Mouse (Mus musculus) intestine, embryonic 14.5 days (tissue): Measurements from ENCODE around the gene Irf2bp1. TPM values are rescaled to one million over a fixed set of nuclear protein-coding genes. Genes with fewer than 3 reads are reported as not detected.

ENCODE experiments used
- ATAC-seq: fragments of 200-750 bp; cut with Nextera tagmentation; replicated peaks from 2 replicates; pipeline ENCODE4 v1.8.0; 2017; ENCODE audit warnings: low read depth, moderate number of reproducible peaks, moderate TSS enrichment, moderate library complexity; ENCODE audit not compliant: low FRiP score, low TSS enrichment
- DNase-seq: peaks from one replicate; pipeline ENCODE4 v3.0.0-alpha.2; 2018; ENCODE audit warnings: low spot score
- H3K27ac ChIP-seq: fragments of 300-500 bp; sonication (generic); 2 replicates; pipeline ENCODE4 v1.5.1; 2014; ENCODE audit warnings: low read depth, mild to moderate bottlenecking, control low read depth
- H3K27me3 ChIP-seq: fragments of 300-500 bp; sonication (generic); replicated peaks from 2 replicates; pipeline ENCODE4 v1.6.1; 2014; ENCODE audit warnings: low read length, control low read depth; ENCODE audit not compliant: control insufficient read depth, insufficient read depth
- H3K36me3 ChIP-seq: fragments of 300-500 bp; sonication (generic); 2 replicates; pipeline ENCODE4 v1.6.1; 2014; ENCODE audit warnings: low read length, control low read depth; ENCODE audit not compliant: control insufficient read depth, insufficient read depth
- H3K4me1 ChIP-seq: fragments of 300-500 bp; sonication (generic); replicated peaks from 2 replicates; pipeline ENCODE4 v1.6.1; 2014; ENCODE audit warnings: low read length, control low read depth, mixed read lengths; ENCODE audit not compliant: control insufficient read depth, insufficient read depth
- H3K4me2 ChIP-seq: fragments of 300-500 bp; sonication (generic); 2 replicates; pipeline ENCODE4 v1.6.1; 2014; ENCODE audit warnings: low read length
- H3K4me3 ChIP-seq: fragments of 300-500 bp; sonication (generic); 2 replicates; pipeline ENCODE4 v1.5.1; 2014; ENCODE audit warnings: low read depth, low read length, control low read depth, mixed read lengths
- H3K9ac ChIP-seq: fragments of 300-500 bp; sonication (generic); 2 replicates; pipeline ENCODE4 v1.6.1; 2014; ENCODE audit warnings: mild to moderate bottlenecking, low read length
- H3K9me3 ChIP-seq: fragments of 300-500 bp; sonication (generic); 2 replicates; pipeline ENCODE4 v1.6.1; 2016; ENCODE audit warnings: low read length, control low read depth; ENCODE audit not compliant: control insufficient read depth
- WGBS: fragments of 180-500 bp; shearing (Covaris S2); extraction: QIAGEN DNeasy Blood & Tissue Kit; methylation state at CpG from one replicate; pipeline ENCODE4 v1.1.7; 2014; 5-methylcytosine and 5-hydroxymethylcytosine counted together
- polyA plus RNA-seq: library from polyadenylated mRNA; unstranded; fragments of >200 nt; fragmentation: Nextera tagmentation; extraction: Ambion mirVana; gene quantifications from 2 replicates; pipeline ENCODE4 v1.2.1, GENCODE M21; 2014

Irf2bp1 gene
- polyA plus RNA-seq, 1 experiment from 2014 or later: 29.6 TPM

- peak; percentile 16 for ATAC-seq
These were observed 871 bp upstream of the Irf2bp1 start for GRCm38 (mm10) chr7:19002848-19003498.

GRCm38 (mm10) chr7:19004631-19005079 lies 811 bp downstream of the Irf2bp1 start:
- H3K4me1 ChIP-seq: peaks cover 41% of the 10 kb centered on the region
- H3K9me3 ChIP-seq: no peaks in the 10 kb centered on the region
- H3K27me3 ChIP-seq: no peaks in the 10 kb centered on the region
- H3K4me3 ChIP-seq: peak overlapping the region; percentile 92
- DNase-seq (peak; percentile 69), ATAC-seq (no peak)
- peaks cover 27% of the 10 kb centered on the region for H3K36me3 ChIP-seq
- H3K4me2 ChIP-seq: peak overlapping the region; percentile 97
- H3K9ac ChIP-seq: peak overlapping the region; percentile 80
- peak overlapping the region; percentile 95 for H3K27ac ChIP-seq
- 4% methylated on average over 34 of the region's 34 CpGs for WGBS

More at GRCm38 (mm10) chr7:19002848-19003498, 871 bp upstream of the Irf2bp1 start:
- DNase-seq: peak; percentile 88
- Histone ChIP-seq H3K9me3 (no peaks in the 10 kb centered on the region), H3K4me2 (peak overlapping the region; percentile 68), H3K27me3 (no peaks in the 10 kb centered on the region), H3K9ac (peak overlapping the region; percentile 54), H3K36me3 (peaks cover 27% of the 10 kb centered on the region), H3K4me1 (peaks cover 37% of the 10 kb centered on the region), H3K27ac (peak overlapping the region; percentile 65), H3K4me3 (peak overlapping the region; percentile 37)
- WGBS: 2% methylated on average over 17 of the region's 17 CpGs

DNA sequence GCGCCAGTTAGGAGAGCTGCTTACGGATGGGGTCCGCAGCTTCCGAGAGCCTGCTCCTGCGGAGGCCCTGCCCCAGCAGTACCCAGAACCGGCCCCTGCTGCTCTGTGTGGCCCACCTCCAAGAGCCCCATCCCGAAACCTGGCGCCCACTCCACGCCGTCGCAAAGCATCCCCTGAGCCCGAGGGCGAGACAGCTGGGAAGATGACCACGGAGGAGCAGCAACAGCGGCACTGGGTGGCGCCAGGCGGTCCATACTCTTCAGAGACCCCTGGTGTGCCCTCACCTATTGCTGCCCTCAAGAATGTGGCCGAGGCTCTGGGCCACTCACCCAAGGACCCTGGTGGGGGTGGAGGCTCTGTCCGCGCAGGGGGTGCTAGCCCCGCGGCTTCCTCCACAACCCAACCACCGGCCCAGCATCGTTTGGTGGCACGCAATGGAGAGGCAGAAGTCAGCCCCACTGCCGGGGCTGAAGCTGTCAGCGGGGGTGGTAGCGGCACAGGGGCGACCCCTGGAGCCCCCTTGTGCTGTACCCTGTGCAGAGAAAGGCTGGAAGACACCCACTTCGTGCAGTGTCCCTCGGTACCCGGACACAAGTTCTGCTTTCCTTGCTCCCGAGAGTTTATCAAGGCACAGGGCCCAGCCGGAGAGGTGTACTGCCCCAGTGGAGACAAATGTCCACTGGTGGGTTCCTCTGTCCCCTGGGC lies 1.7 kb downstream of the Irf2bp1 start:
- H3K9ac ChIP-seq: peak overlapping the region; percentile 80; the same call in 1 of the 2 replicates
- 79% methylated on average over 34 of the region's 34 CpGs for WGBS
- DNase-seq: no peak
- H3K9me3 ChIP-seq: no peaks in the 10 kb centered on the region
- no peak overlapping the region for H3K27ac ChIP-seq
- H3K27me3 ChIP-seq: no peaks in the 10 kb centered on the region
- no peak for ATAC-seq
- peaks cover 41% of the 10 kb centered on the region for H3K4me1 ChIP-seq
- H3K4me3 ChIP-seq: peak overlapping the region; percentile 92
- H3K36me3 ChIP-seq: peaks cover 27% of the 10 kb centered on the region
- peak overlapping the region; percentile 97 for H3K4me2 ChIP-seq

- no peak overlapping the region for H3K9ac ChIP-seq
- peak overlapping the region; percentile 97 for H3K4me2 ChIP-seq
- H3K4me1 ChIP-seq: peaks cover 34% of the 10 kb centered on the region
- DNase-seq (peak; percentile 91), ATAC-seq (no peak; the same call in 1 of the 2 replicates)
- 4% methylated on average over 12 of the region's 12 CpGs for WGBS
- no peaks in the 10 kb centered on the region for H3K27me3 ChIP-seq
- H3K4me3 ChIP-seq: 0 out of 2 replicates have a peak overlapping the region, but pooled peaks have one; percentile 3
- no peaks in the 10 kb centered on the region for H3K9me3 ChIP-seq
- H3K27ac ChIP-seq: peak overlapping the region; percentile 43; the same call in 1 of the 2 replicates
- peaks cover 27% of the 10 kb centered on the region for H3K36me3 ChIP-seq
These were observed 2.6 kb downstream of the Irf2bp1 start for GRCm38 (mm10) chr7:19006476-19006875.

DNA sequence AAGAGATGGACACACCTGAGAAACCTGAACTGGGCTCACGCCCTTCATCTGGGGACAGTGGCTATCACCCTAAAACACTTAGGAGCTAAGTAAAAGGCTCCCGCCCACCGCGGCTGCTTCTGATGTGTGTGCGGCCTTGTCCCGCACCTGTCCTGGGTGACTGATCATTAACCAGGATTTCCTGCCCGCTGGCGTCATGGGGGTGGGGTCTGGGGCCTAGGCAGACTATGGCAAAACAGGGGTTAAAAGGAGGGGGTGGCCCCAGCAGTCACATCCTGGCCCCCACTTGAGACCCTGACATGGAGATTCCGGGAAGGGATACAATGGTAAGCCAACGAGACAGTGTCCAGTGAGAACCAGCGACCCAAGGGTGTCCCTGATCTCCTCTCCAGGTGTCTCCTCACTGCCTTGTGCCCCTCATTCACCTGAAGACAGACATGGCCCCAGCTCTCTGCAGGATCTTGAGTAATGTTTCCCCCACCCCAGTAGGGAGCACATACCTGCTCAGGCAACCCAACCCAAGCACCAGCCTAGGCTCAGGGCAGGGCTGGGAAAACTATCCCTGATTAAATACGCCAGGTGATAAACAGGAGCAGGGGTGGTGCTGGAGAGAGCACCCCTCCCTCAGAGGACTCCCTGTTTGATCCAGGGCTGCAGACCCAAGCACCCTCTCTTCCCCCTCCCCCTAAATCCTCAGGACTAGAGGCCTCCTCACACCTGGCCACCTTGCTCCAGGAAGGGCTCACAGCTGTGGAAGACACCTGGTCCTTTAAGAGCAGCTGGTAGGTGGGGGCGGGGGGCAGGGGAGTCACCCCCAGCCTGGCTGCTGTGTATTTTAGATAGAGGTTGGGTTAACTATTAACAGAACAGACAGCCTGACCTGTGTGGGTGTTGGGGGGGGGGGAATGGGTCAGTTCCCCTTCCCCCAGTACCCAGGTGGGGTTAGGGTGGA lies 3.5 kb downstream of the Irf2bp1 start:
- peak; percentile 79 for DNase-seq
- peak; percentile 66 for ATAC-seq

GRCm38 (mm10) chr7:19010581-19010980 lies 6.7 kb downstream of the Irf2bp1 start:
- no peak overlapping the region for H3K27ac ChIP-seq
- 75% methylated on average over 7 of the region's 7 CpGs for WGBS
- no peak overlapping the region for H3K9ac ChIP-seq
- peaks cover 18% of the 10 kb centered on the region for H3K36me3 ChIP-seq
- H3K9me3 ChIP-seq: no peaks in the 10 kb centered on the region
- DNase-seq (no peak), ATAC-seq (no peak)
- H3K4me3 ChIP-seq: no peak overlapping the region
- H3K4me2 ChIP-seq: no peak overlapping the region
- no peaks in the 10 kb centered on the region for H3K27me3 ChIP-seq
- H3K4me1 ChIP-seq: peaks cover 22% of the 10 kb centered on the region

More for the DNA sequence above, 3.5 kb downstream of the Irf2bp1 start:
- Histone ChIP-seq H3K9ac (0 out of 2 replicates have a peak overlapping the region, but pooled peaks have one; percentile 13), H3K36me3 (peaks cover 27% of the 10 kb centered on the region), H3K4me3 (peak overlapping the region; percentile 8; the same call in 1 of the 2 replicates), H3K27me3 (no peaks in the 10 kb centered on the region), H3K9me3 (no peaks in the 10 kb centered on the region), H3K27ac (peak overlapping the region; percentile 57), H3K4me2 (peak overlapping the region; percentile 35), H3K4me1 (peaks cover 35% of the 10 kb centered on the region)
- WGBS: 58% methylated on average over 13 of the region's 13 CpGs

GRCm38 (mm10) chr7:19012025-19012621 lies 8.3 kb downstream of the Irf2bp1 start:
- no peaks in the 10 kb centered on the region for H3K9me3 ChIP-seq
- WGBS: 3% methylated on average over 27 of the region's 31 CpGs

More at GRCm38 (mm10) chr7:19012025-19012621, 8.3 kb downstream of the Irf2bp1 start:
- peak overlapping the region; percentile 60 for H3K4me2 ChIP-seq
- peak; percentile 70 for DNase-seq
- peak overlapping the region; percentile 70 for H3K27ac ChIP-seq
- H3K36me3 ChIP-seq: peaks cover 4% of the 10 kb centered on the region
- peak overlapping the region; percentile 25 for H3K4me3 ChIP-seq
- H3K27me3 ChIP-seq: no peaks in the 10 kb centered on the region
- peak overlapping the region; percentile 62 for H3K9ac ChIP-seq
- H3K4me1 ChIP-seq: peaks cover 14% of the 10 kb centered on the region
- peak; percentile 22; the same call in 1 of the 2 replicates for ATAC-seq
